Mouse (Mus musculus) E14TG2a.4 (cell line): ENCODE measurements at regions not wholly inside any gene's neighbourhood (a gene's known extent, or its start where the extent isn't known, plus 50 kb on each side); places are given as distances from the start of the nearest gene placed in this dataset.

Experiments used
- CTCF ChIP-seq: conservative IDR thresholded peaks from 2 replicates; pipeline ENCODE4 v1.5.1; 2014; ENCODE audit warnings: low read length
- NANOG ChIP-seq: IDR thresholded peaks from 2 replicates; pipeline ENCODE4 v1.6.1; 2014; ENCODE audit warnings: borderline replicate concordance, low read length, mixed read lengths
- POU5F1 ChIP-seq: IDR thresholded peaks from 2 replicates; pipeline ENCODE4 v1.6.1; 2014; ENCODE audit warnings: low read length, borderline replicate concordance

GRCm38 (mm10) chr14:106327653-106328283 is 221.8 kb downstream of the Trim52 start:
- TF ChIP-seq CTCF: no peak
- no peak for TF ChIP-seq NANOG
- no peak for TF ChIP-seq POU5F1
